8 mouse cellular contexts compared by ENCODE assay signal in the genomic region with DNA sequence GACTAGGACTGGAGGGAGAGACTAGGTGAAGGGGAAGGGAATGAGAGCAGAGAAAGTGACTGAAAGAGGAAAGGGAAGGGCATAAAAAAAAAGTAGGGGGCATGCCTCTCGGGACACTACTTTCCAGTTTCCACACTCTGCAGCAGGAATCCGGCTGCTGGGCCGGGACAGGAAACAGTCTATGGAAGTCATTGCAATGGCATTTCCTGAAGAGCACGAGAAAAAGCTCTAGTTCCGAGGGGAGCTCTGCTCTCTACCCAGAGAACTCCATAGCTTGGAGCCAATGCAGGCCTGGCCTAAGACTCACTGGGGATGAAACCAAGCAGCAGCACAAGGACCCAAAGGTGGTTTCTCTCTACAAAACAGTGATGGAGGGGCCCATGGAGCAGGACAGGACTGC. TPM values are rescaled to one million over a fixed set of nuclear protein-coding genes. Genes with fewer than 3 reads are reported as not detected.
DNase-seq lines count a peak whose midpoint lies in the region; ATAC-seq and TF ChIP-seq lines count a peak whose summit lies in the region.

No protein-coding gene starts in this region.

- TF ChIP-seq EP300 in heart, postnatal 0 days (IDR thresholded peaks at IDR 0.05; ENCODE audit: low read depth): peak; percentile 82; the same call in 1 of the 2 replicates

- WGBS in cerebellum, adult 2 months: 48% methylated on average over 5 of the region's 5 CpGs
- 29% methylated on average over 5 of the region's 5 CpGs for WGBS in heart, postnatal 0 days
- WGBS in midbrain, embryonic 13.5 days: 77% methylated on average over 5 of the region's 5 CpGs

- DNase-seq in cerebellum, adult 2 months: peak in 1 of 2 experiments; percentile 7
- no peak for DNase-seq in cerebellum, postnatal 4 days (ENCODE audit: low spot score in 2 of 2)
- DNase-seq in embryo, embryonic 10.5 days (ENCODE audit: low spot score): peak; percentile 43
- DNase-seq in heart, postnatal 0 days (ENCODE audit: low spot score): peak; percentile 86
- peak; percentile 62 to 85 for DNase-seq in kidney, postnatal 25 days
- DNase-seq in urinary bladder, adult 18-20 months (ENCODE audit: low spot score in 2 of 2): no peak
- no peak for DNase-seq in layer of hippocampus, adult 9-10 months (ENCODE audit: low spot score)

- no peak overlapping the region for H3K4me3 ChIP-seq in cerebellum, adult 2 months (replicated peaks; ENCODE audit: insufficient read depth, low read depth, low read length)
- H3K4me3 ChIP-seq in heart, postnatal 0 days (ENCODE audit: low read depth, low read length): no peak overlapping the region
- H3K4me3 ChIP-seq in midbrain, embryonic 13.5 days (replicated peaks): no peak overlapping the region

- H3K27me3 ChIP-seq in cerebellum, adult 2 months (ENCODE audit: control insufficient read depth, insufficient read depth, low read length): no peaks in the 10 kb centered on the region
- no peaks in the 10 kb centered on the region for H3K27me3 ChIP-seq in heart, postnatal 0 days (ENCODE audit: control insufficient read depth, insufficient read depth, low read length)
- no peaks in the 10 kb centered on the region for H3K27me3 ChIP-seq in midbrain, embryonic 13.5 days

- no peaks in the 10 kb centered on the region for H3K9me3 ChIP-seq in heart, postnatal 0 days (replicated peaks; ENCODE audit: control insufficient read depth, low read length)
- no peaks in the 10 kb centered on the region for H3K9me3 ChIP-seq in midbrain, embryonic 13.5 days

- TF ChIP-seq POLR2A in cerebellum, adult 2 months (IDR thresholded peaks at IDR 0.05; ENCODE audit: borderline replicate concordance, insufficient read depth, low read length): no peak

- H3K4me1 ChIP-seq in cerebellum, adult 2 months (ENCODE audit: control insufficient read depth, insufficient read depth, low read length): peaks cover 62% of the 10 kb centered on the region
- peaks cover 58% of the 10 kb centered on the region for H3K4me1 ChIP-seq in heart, postnatal 0 days (ENCODE audit: control insufficient read depth, insufficient read depth)
- peaks cover 86% of the 10 kb centered on the region for H3K4me1 ChIP-seq in midbrain, embryonic 13.5 days (replicated peaks)

- no peak for TF ChIP-seq CTCF in cerebellum, adult 2 months (IDR thresholded peaks at IDR 0.05; ENCODE audit: borderline replicate concordance, insufficient read depth, low read depth, low read length)
- TF ChIP-seq CTCF in heart, postnatal 0 days (IDR thresholded peaks at IDR 0.05; ENCODE audit: low read depth): no peak

- H3K4me2 ChIP-seq in heart, postnatal 0 days (ENCODE audit: low read depth, low read length): peak overlapping the region; percentile 31
- H3K4me2 ChIP-seq in midbrain, embryonic 13.5 days (replicated peaks): 0 out of 2 replicates have a peak overlapping the region, but pooled peaks have one; percentile 5

- H3K36me3 ChIP-seq in heart, postnatal 0 days (replicated peaks; ENCODE audit: control insufficient read depth, insufficient read depth, low read length): peaks cover 17% of the 10 kb centered on the region
- peaks cover 27% of the 10 kb centered on the region for H3K36me3 ChIP-seq in midbrain, embryonic 13.5 days

- H3K27ac ChIP-seq in cerebellum, adult 2 months (ENCODE audit: insufficient read depth, low read length): peak overlapping the region; percentile 71
- H3K27ac ChIP-seq in heart, postnatal 0 days (ENCODE audit: low read depth): peak overlapping the region; percentile 93
- H3K27ac ChIP-seq in midbrain, embryonic 13.5 days: peak overlapping the region; percentile 53; the same call in 1 of the 2 replicates

- ATAC-seq in heart, postnatal 0 days (ENCODE audit: insufficient read depth, low read depth): peak; percentile 55
- ATAC-seq in midbrain, embryonic 13.5 days: no peak

- H3K9ac ChIP-seq in heart, postnatal 0 days (replicated peaks; ENCODE audit: low read depth, low read length): no peak overlapping the region
- no peak overlapping the region for H3K9ac ChIP-seq in midbrain, embryonic 13.5 days (replicated peaks)

RNA-seq across cellular contexts. Expression of a gene that starts 10.5 kb away (rescaled TPM):
- polyA plus RNA-seq in cerebellum, adult 2 months (2012; rRNA removed): 141 and 142 TPM in 2 replicates
- 60.9 and 75.6 TPM in 2 replicates for total RNA-seq in heart, postnatal 0 days (2014; rRNA removed; ENCODE audit: low replicate concordance)
- polyA plus RNA-seq in heart, postnatal 0 days (2015; fragmentation: Nextera tagmentation; extraction: Ambion mirVana): 34.5 and 35.0 TPM in 2 replicates
- 190 and 195 TPM in 2 replicates for polyA plus RNA-seq in midbrain, embryonic 13.5 days (2015; fragmentation: Nextera tagmentation; extraction: Ambion mirVana)

RNA-seq across cellular contexts. Expression of a gene that starts 26.7 kb away (rescaled TPM):
- 1.2 TPM in 2 replicates for polyA plus RNA-seq in cerebellum, adult 2 months (2012; rRNA removed)
- 8.1 and 13.6 TPM in 2 replicates for total RNA-seq in heart, postnatal 0 days (2014; rRNA removed; ENCODE audit: low replicate concordance)
- polyA plus RNA-seq in heart, postnatal 0 days (2015; fragmentation: Nextera tagmentation; extraction: Ambion mirVana): 15.0 and 15.1 TPM in 2 replicates
- polyA plus RNA-seq in midbrain, embryonic 13.5 days (2015; fragmentation: Nextera tagmentation; extraction: Ambion mirVana): 38.7 and 46.4 TPM in 2 replicates

Comparison
In these comparisons a context has a peak if more than half of its experiments do, and no peak if none do; other contexts are left out.
1. DNase-seq: peak in embryo, embryonic 10.5 days (single experiment), heart, postnatal 0 days (single experiment) and kidney, postnatal 25 days (2 of 2); none in cerebellum, postnatal 4 days (0 of 2), urinary bladder, adult 18-20 months (0 of 2) and layer of hippocampus, adult 9-10 months (single experiment).
2. Peak in every context shown above with its lines, with median percentiles within 50 percentile points of each other: H3K27ac ChIP-seq.